Mouse (Mus musculus): ENCODE data around the gene Tlr5.

GRCm38 (mm10) chr1:182941921-182942320 lies 12.7 kb upstream of the Tlr5 start:
- no peak for TF ChIP-seq POLR2A (IDR thresholded peaks at IDR 0.05; ENCODE audit: insufficient read depth, low read length)
- TF ChIP-seq CTCF (IDR thresholded peaks at IDR 0.05; ENCODE audit: low read depth, low read length) = no peak
